Mouse (Mus musculus) left cerebral cortex, adult 2 months (tissue): ENCODE measurements around the gene Fcgr2b. TPM values are rescaled to one million over a fixed set of nuclear protein-coding genes. Genes with fewer than 3 reads are reported as not detected.
"Not testable (repeated sequence)": the region's sequence is repeated elsewhere in the genome, so short reads cannot be mapped to it uniquely, and the experiment has no call there.

Experiments used
- DNase-seq, 2 experiments: peaks; one replicate each; pipeline ENCODE4 v3.0.0; 2021 to 2022; ENCODE audit warnings: low spot score in 2 of 2, mixed read lengths in 1 of 2; ENCODE audit errors: extremely low spot score in 1 of 2
- H3K27ac ChIP-seq: fragments of 200-600 bp; 2 replicates; pipeline ENCODE4 v1.8.1; 2022
- H3K4me3 ChIP-seq: fragments of 200-600 bp; 2 replicates; pipeline ENCODE4 v1.8.1; 2022
- CTCF ChIP-seq: fragments of 200-600 bp; IDR thresholded peaks from 2 replicates; pipeline ENCODE4 v1.8.1; 2022; ENCODE audit warnings: antibody characterized with exemption, mild to moderate bottlenecking, moderate library complexity
- intact Hi-C: fragments of 180-260 bp; cut with DNase I; formaldehyde crosslinking; loops from one replicate; pipeline ENCODE4 v1.15.1; 2025
- total RNA-seq, 2 experiments: library from RNA; stranded (reverse); gene quantifications; 2 replicates each; pipeline ENCODE4 v1.2.3; 2021

The Fcgr2b gene
- total RNA-seq, 2 experiments from 2014 or later = 4.7 to 5.0 TPM

- Histone ChIP-seq H3K27ac (no peak overlapping the region), H3K4me3 (no peak overlapping the region)
- no peak for DNase-seq
- intact Hi-C loops = loop anchor here (5.0 kb wide), 1 partner anchor 67 kb away; no protein-coding TSS in a partner anchor
- TF ChIP-seq CTCF = no peak
These were observed 1.6 kb downstream of the Fcgr2b start for GRCm38 (mm10) chr1:170974736-170975135.

GRCm38 (mm10) chr1:170974171-170974570 lies 2.2 kb downstream of the Fcgr2b start:
- Histone ChIP-seq H3K4me3 (no peak overlapping the region), H3K27ac (no peak overlapping the region)
- no peak for DNase-seq
- intact Hi-C loops = no loop called here
- TF ChIP-seq CTCF = no peak

- DNase-seq = no peak
- Histone ChIP-seq H3K27ac (no peak overlapping the region), H3K4me3 (no peak overlapping the region)
- TF ChIP-seq CTCF = no peak
- intact Hi-C loops = no loop called here
These were observed 3.4 kb downstream of the Fcgr2b start for GRCm38 (mm10) chr1:170972936-170973335.

- DNase-seq = no peak
- Histone ChIP-seq H3K27ac (no peak overlapping the region), H3K4me3 (no peak overlapping the region)
- intact Hi-C loops = no loop called here
- TF ChIP-seq CTCF = no peak
These were observed 3.9 kb downstream of the Fcgr2b start for GRCm38 (mm10) chr1:170972494-170972893.

GRCm38 (mm10) chr1:170968576-170968975 lies 7.8 kb downstream of the Fcgr2b start:
- Histone ChIP-seq H3K4me3 (no peak overlapping the region), H3K27ac (no peak overlapping the region)
- no peak for DNase-seq
- intact Hi-C loops = no loop called here
- no peak for TF ChIP-seq CTCF

- Histone ChIP-seq H3K27ac (no peak overlapping the region), H3K4me3 (no peak overlapping the region)
- DNase-seq = no peak
- no peak for TF ChIP-seq CTCF
- intact Hi-C loops = no loop called here
These were observed 8.8 kb downstream of the Fcgr2b start for GRCm38 (mm10) chr1:170967581-170967980.

GRCm38 (mm10) chr1:170963087-170963486 lies 13.3 kb downstream of the Fcgr2b start:
- intact Hi-C loops = no loop called here
- Histone ChIP-seq H3K27ac (no peak overlapping the region), H3K4me3 (no peak overlapping the region)
- DNase-seq = no peak
- TF ChIP-seq CTCF = no peak

- intact Hi-C loops = no loop called here
- no peak for TF ChIP-seq CTCF
These were observed 14.0 kb downstream of the Fcgr2b start for GRCm38 (mm10) chr1:170962301-170962700.

GRCm38 (mm10) chr1:170961101-170961500 lies 15.2 kb downstream of the Fcgr2b start:
- intact Hi-C loops = no loop called here
- H3K4me3 ChIP-seq = no peak overlapping the region
- no peak for TF ChIP-seq CTCF
- DNase-seq = no peak
- no peak overlapping the region for H3K27ac ChIP-seq

More at GRCm38 (mm10) chr1:170962301-170962700, 14.0 kb downstream of the Fcgr2b start:
- Histone ChIP-seq H3K27ac (no peak overlapping the region), H3K4me3 (no peak overlapping the region)
- DNase-seq = no peak

- no peak for DNase-seq
- no peak overlapping the region for H3K4me3 ChIP-seq
- intact Hi-C loops = no loop called here
- no peak overlapping the region for H3K27ac ChIP-seq
- no peak for TF ChIP-seq CTCF
These were observed 16.6 kb downstream of the Fcgr2b start for GRCm38 (mm10) chr1:170959791-170960190.

GRCm38 (mm10) chr1:170958225-170958624 lies 18.1 kb downstream of the Fcgr2b start:
- Histone ChIP-seq H3K27ac (no peak overlapping the region), H3K4me3 (no peak overlapping the region)
- intact Hi-C loops = no loop called here
- TF ChIP-seq CTCF = no peak
- DNase-seq = no peak

- no peak overlapping the region for H3K4me3 ChIP-seq
- H3K27ac ChIP-seq = no peak overlapping the region
- no peak for DNase-seq
- TF ChIP-seq CTCF = no peak
- intact Hi-C loops = no loop called here
These were observed 23.2 kb downstream of the Fcgr2b start for GRCm38 (mm10) chr1:170953192-170953591.

GRCm38 (mm10) chr1:170950772-170951171 lies 25.6 kb downstream of the Fcgr2b start:
- Histone ChIP-seq H3K27ac (no peak overlapping the region), H3K4me3 (no peak overlapping the region)
- no peak for TF ChIP-seq CTCF
- no peak for DNase-seq
- intact Hi-C loops = loop anchor here (1.0 kb wide), 1 partner anchor 10 kb away; no protein-coding TSS in a partner anchor

- intact Hi-C loops, H3K27ac ChIP-seq, H3K4me3 ChIP-seq, DNase-seq: not testable (repeated sequence)
These were observed 31.4 kb downstream of the Fcgr2b start for GRCm38 (mm10) chr1:170944908-170945307.

- intact Hi-C loops, H3K27ac ChIP-seq, H3K4me3 ChIP-seq, DNase-seq: not testable (repeated sequence)
These were observed 32.2 kb downstream of the Fcgr2b start for GRCm38 (mm10) chr1:170944151-170944550.
